Mouse (Mus musculus) CH12.LX (cell line): ENCODE measurements around the gene Vps37b. TPM values are rescaled to one million over a fixed set of nuclear protein-coding genes. Genes with fewer than 3 reads are reported as not detected.

Experiments
- DNase-seq: peaks from one replicate; pipeline ENCODE4 v3.0.0-alpha.2; 2013; ENCODE audit errors: extremely low read depth
- H3K27ac ChIP-seq: 2 replicates; pipeline ENCODE4 v1.5.1; 2012; ENCODE audit warnings: low read depth, mild to moderate bottlenecking, control low read depth, moderate library complexity; ENCODE audit not compliant: insufficient read depth
- H3K27me3 ChIP-seq: replicated peaks from 2 replicates; pipeline ENCODE3; 2012; ENCODE audit warnings: inconsistent platforms
- H3K36me3 ChIP-seq, 2 experiments: replicated peaks in 1 of 2; 2 replicates each; pipeline versions ENCODE3 to v1.6.1; 2012; ENCODE audit warnings: inconsistent platforms in 1 of 2, low read length in 1 of 2, mild to moderate bottlenecking in 1 of 2, mixed read lengths in 1 of 2, moderate library complexity in 1 of 2; ENCODE audit not compliant: control insufficient read depth in 1 of 2, insufficient read depth in 1 of 2
- H3K4me1 ChIP-seq, 2 experiments: 2 replicates each; pipeline ENCODE4 v1.6.1; 2012; ENCODE audit warnings: inconsistent platforms in 1 of 2, moderate library complexity in 1 of 2; ENCODE audit not compliant: insufficient read depth in 2 of 2, control insufficient read depth in 1 of 2
- H3K4me2 ChIP-seq: 2 replicates; pipeline ENCODE4 v1.6.1; 2012; ENCODE audit warnings: low read depth, mild to moderate bottlenecking, control low read depth; ENCODE audit not compliant: poor library complexity, insufficient read depth, severe bottlenecking
- H3K4me3 ChIP-seq, 3 experiments: fragments of 150-350 bp in 1 of 3; sonication (generic) in 1 of 3; replicated peaks in 1 of 3; 2 replicates each; pipeline versions ENCODE3 to v1.5.1; 2011 to 2012; ENCODE audit warnings: low read depth in 2 of 3, low read length in 2 of 3, mild to moderate bottlenecking in 2 of 3, moderate library complexity in 2 of 3, control low read depth in 1 of 3, improper control_type of control experiment in 1 of 3, inconsistent platforms in 1 of 3, mixed read lengths in 1 of 3; ENCODE audit not compliant: poor library complexity in 1 of 3
- H3K79me2 ChIP-seq: replicated peaks from 2 replicates; pipeline ENCODE4 v1.6.1; 2012; ENCODE audit warnings: mild to moderate bottlenecking, moderate library complexity; ENCODE audit not compliant: control insufficient read depth, poor library complexity, insufficient read depth, severe bottlenecking; ENCODE audit errors: extremely low read depth
- H3K9ac ChIP-seq: 2 replicates; pipeline ENCODE4 v1.6.1; 2012; ENCODE audit warnings: low read depth, mild to moderate bottlenecking, control low read depth, moderate library complexity; ENCODE audit not compliant: insufficient read depth
- H3K9me3 ChIP-seq: replicated peaks from 2 replicates; pipeline ENCODE3; 2012; ENCODE audit warnings: low read length, inconsistent platforms, mixed read lengths
- BHLHE40 ChIP-seq: IDR thresholded peaks from 2 replicates; pipeline ENCODE4 v1.6.1; 2011; ENCODE audit warnings: mild to moderate bottlenecking, low read depth, low read length, improper control_type of control experiment
- CHD1 ChIP-seq: IDR thresholded peaks from 2 replicates; pipeline ENCODE4 v1.6.1; 2012; ENCODE audit warnings: low read depth, low read length, improper control_type of control experiment, inconsistent platforms
- CTCF ChIP-seq, 2 experiments: IDR thresholded peaks in 1 of 2; conservative IDR thresholded peaks in 1 of 2; 2 replicates each; pipeline ENCODE4 v1.5.1; 2011 to 2012; ENCODE audit warnings: low read depth in 2 of 2, low read length in 2 of 2, improper control_type of control experiment in 1 of 2, inconsistent platforms in 1 of 2, mild to moderate bottlenecking in 1 of 2, moderate library complexity in 1 of 2
- ELF1 ChIP-seq: IDR thresholded peaks from 2 replicates; pipeline ENCODE4 v1.6.1; 2014; ENCODE audit warnings: low read depth, mild to moderate bottlenecking, inconsistent platforms, low read length, improper control_type of control experiment
- EP300 ChIP-seq: IDR thresholded peaks from 2 replicates; pipeline ENCODE4 v1.6.1; 2011; ENCODE audit warnings: low read length, improper control_type of control experiment
- HCFC1 ChIP-seq: IDR thresholded peaks from 2 replicates; pipeline ENCODE4 v1.6.1; 2012; ENCODE audit warnings: low read depth, mild to moderate bottlenecking, inconsistent platforms, low read length, improper control_type of control experiment
- IRF4 ChIP-seq: IDR thresholded peaks from 2 replicates; pipeline ENCODE4 v1.6.1; 2014; ENCODE audit warnings: low read depth, mild to moderate bottlenecking, inconsistent platforms, low read length, improper control_type of control experiment
- JUN ChIP-seq: IDR thresholded peaks from 2 replicates; pipeline ENCODE4 v1.6.1; 2011; ENCODE audit warnings: low read depth, mild to moderate bottlenecking, low read length, improper control_type of control experiment, moderate library complexity; ENCODE audit not compliant: insufficient read depth
- KAT2A ChIP-seq: IDR thresholded peaks from 2 replicates; pipeline ENCODE4 v1.6.1; 2012; ENCODE audit warnings: low read length, improper control_type of control experiment, inconsistent platforms; ENCODE audit not compliant: insufficient replicate concordance
- MAFK ChIP-seq: IDR thresholded peaks from 2 replicates; pipeline ENCODE4 v1.6.1; 2011; ENCODE audit warnings: low read length, improper control_type of control experiment; ENCODE audit not compliant: insufficient replicate concordance
- MAX ChIP-seq: IDR thresholded peaks from 2 replicates; pipeline ENCODE4 v1.6.1; 2011; ENCODE audit warnings: low read length, improper control_type of control experiment
- NELFE ChIP-seq: IDR thresholded peaks from 2 replicates; pipeline ENCODE4 v1.6.1; 2011; ENCODE audit warnings: low read depth, low read length, improper control_type of control experiment
- NRF1 ChIP-seq: IDR thresholded peaks from 2 replicates; pipeline ENCODE4 v1.6.1; 2014; ENCODE audit warnings: low read depth, mild to moderate bottlenecking, inconsistent platforms, low read length, improper control_type of control experiment, moderate library complexity
- POLR2A ChIP-seq: IDR thresholded peaks from 2 replicates; pipeline ENCODE4 v1.6.1; 2011; ENCODE audit warnings: low read depth, mild to moderate bottlenecking, improper control_type of control experiment, low read length
- POLR2AphosphoS2 ChIP-seq: IDR thresholded peaks from 2 replicates; pipeline ENCODE4 v1.6.1; 2011; ENCODE audit warnings: low read depth, low read length, improper control_type of control experiment
- RAD21 ChIP-seq: IDR thresholded peaks from 2 replicates; pipeline ENCODE4 v1.6.1; 2011; ENCODE audit warnings: low read depth, mild to moderate bottlenecking, low read length, improper control_type of control experiment, moderate library complexity
- RCOR1 ChIP-seq: conservative IDR thresholded peaks from 2 replicates; pipeline ENCODE4 v1.6.1; 2012; ENCODE audit warnings: low read depth, mild to moderate bottlenecking, inconsistent platforms, low read length, improper control_type of control experiment
- SIN3A ChIP-seq: IDR thresholded peaks from 2 replicates; pipeline ENCODE4 v1.6.1; 2012; ENCODE audit warnings: low read length, improper control_type of control experiment, inconsistent platforms
- SMC3 ChIP-seq: IDR thresholded peaks from 2 replicates; pipeline ENCODE4 v1.6.1; 2011; ENCODE audit warnings: low read depth, low read length, improper control_type of control experiment
- TBP ChIP-seq: conservative IDR thresholded peaks from 2 replicates; pipeline ENCODE4 v1.6.1; 2011; ENCODE audit warnings: low read depth, low read length, improper control_type of control experiment
- UBTF ChIP-seq: IDR thresholded peaks from 2 replicates; pipeline ENCODE4 v1.6.1; 2012; ENCODE audit warnings: low read depth, mild to moderate bottlenecking, inconsistent platforms, low read length, improper control_type of control experiment, moderate library complexity
- USF1 ChIP-seq: IDR thresholded peaks from 2 replicates; pipeline ENCODE4 v1.6.1; 2014; ENCODE audit warnings: low read depth, mild to moderate bottlenecking, inconsistent platforms, low read length, improper control_type of control experiment
- ZC3H11A ChIP-seq: IDR thresholded peaks from 2 replicates; pipeline ENCODE4 v1.6.1; 2012; ENCODE audit warnings: low read depth, mild to moderate bottlenecking, inconsistent platforms, low read length, improper control_type of control experiment
- ZKSCAN1 ChIP-seq: IDR thresholded peaks from 2 replicates; pipeline ENCODE4 v1.6.1; 2012; ENCODE audit warnings: low read depth, inconsistent platforms, low read length, improper control_type of control experiment, borderline replicate concordance
- ZNF384 ChIP-seq: IDR thresholded peaks from 2 replicates; pipeline ENCODE4 v1.6.1; 2012; ENCODE audit warnings: low read depth, low read length, improper control_type of control experiment, inconsistent platforms
- dilution Hi-C: fragments of 300-500 bp; cut with MboI; formaldehyde crosslinking; loops from 2 replicates; pipeline ENCODE4 v1.14.3; 2020; ENCODE audit warnings: low sequenced_read_pairs; ENCODE audit not compliant: extremely low pct_unique_long_range_greater_than_20kb, extremely low pct_ligation_motif_present
- in situ Hi-C: fragments of 300-500 bp; cut with MboI; formaldehyde crosslinking; loops from 3 replicates; pipeline ENCODE4 v1.14.3; 2019; ENCODE audit warnings: low sequenced_read_pairs, low pct_ligation_motif_present, low pct_unique_long_range_greater_than_20kb, mixed read lengths
- polyA plus RNA-seq: library from polyadenylated mRNA; unstranded; fragments of >175 nt; gene quantifications from 2 replicates; pipeline ENCODE4 v1.2.1, GENCODE M21; 2012; ENCODE audit warnings: low read depth; ENCODE audit not compliant: insufficient read length
- total RNA-seq, 2 experiments: library from RNA; depleted of rRNA; stranded (reverse); fragments of 300-350 nt in 1 of 2; fragments of >200 nt in 1 of 2; gene quantifications; 2 replicates each; pipeline ENCODE4 v1.2.3; 2012 to 2014

Gene Vps37b
- total and polyA plus RNA-seq, 3 experiments = 8.7 to 23.5 (median 10.2) TPM

DNA sequence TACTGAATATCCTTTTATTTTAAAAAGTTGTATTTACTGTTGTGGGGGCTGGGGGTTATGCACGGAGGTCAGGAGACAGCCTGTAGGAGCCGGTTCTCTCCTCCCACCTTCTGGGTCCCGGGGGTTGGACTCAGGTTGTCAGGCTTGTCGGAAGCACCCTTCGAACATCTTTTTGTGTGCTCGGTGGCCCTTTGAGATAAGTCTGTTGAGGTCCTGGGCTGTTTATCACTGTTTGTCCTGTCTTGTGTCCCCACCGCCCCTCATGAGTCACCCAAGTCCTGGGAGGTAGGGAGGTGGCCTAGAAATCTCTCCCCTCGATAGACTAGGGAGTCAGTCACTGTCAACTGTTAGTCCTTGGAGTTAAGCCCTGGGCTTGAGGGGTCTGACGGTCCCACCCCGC lies 33.7 kb downstream of the Vps37b start:
- dilution Hi-C loops (no loop called here), in situ Hi-C loops (loop anchor here (10.0 kb wide), 1 partner anchor 184 kb away; no protein-coding TSS in a partner anchor)

DNA sequence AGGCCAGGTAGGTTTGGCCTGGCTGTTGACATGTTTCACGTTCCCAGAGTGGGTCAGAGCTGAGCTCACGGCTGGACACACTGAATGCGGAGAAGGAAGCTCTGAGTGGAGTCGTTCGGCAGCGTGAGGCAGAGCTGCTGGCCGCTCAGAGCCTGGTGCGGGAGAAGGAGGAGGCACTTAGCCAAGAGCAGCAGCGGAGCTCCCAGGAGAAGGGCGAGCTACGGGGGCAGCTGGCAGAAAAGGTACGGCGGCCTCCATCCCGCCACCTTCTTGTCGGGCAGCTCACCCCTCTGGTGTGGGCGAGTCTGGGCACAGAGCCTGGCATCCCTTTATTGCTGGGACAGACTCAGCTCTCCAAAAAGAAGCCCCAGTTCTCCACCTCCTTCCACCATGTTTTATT lies 34.3 kb downstream of the Vps37b start:
- H3K9ac ChIP-seq = no peak overlapping the region
- dilution Hi-C loops (no loop called here), in situ Hi-C loops (loop anchor here (10.0 kb wide), 1 partner anchor 183 kb away; no protein-coding TSS in a partner anchor)
- no peak overlapping the region for H3K4me2 ChIP-seq
- peaks cover 82 to 94% of the 10 kb centered on the region in 2 experiments for H3K36me3 ChIP-seq
- H3K4me3 ChIP-seq = no peak overlapping the region
- H3K79me2 ChIP-seq = no peaks in the 10 kb centered on the region
- H3K9me3 ChIP-seq = no peaks in the 10 kb centered on the region
- no peak for DNase-seq
- no peak for TF ChIP-seq POLR2A
- TF ChIP-seq MAX = no peak
- TF ChIP-seq JUN = no peak
- no peak for TF ChIP-seq CHD1
- no peak for TF ChIP-seq KAT2A
- no peak for TF ChIP-seq SIN3A
- TF ChIP-seq RCOR1 = no peak
- no peak for TF ChIP-seq EP300
- TF ChIP-seq BHLHE40 = no peak
- TF ChIP-seq NELFE = no peak
- TF ChIP-seq POLR2AphosphoS2 = no peak
- no peak for TF ChIP-seq CTCF (conservative IDR thresholded peaks at IDR 0.05 in 1 of 2, IDR thresholded peaks at IDR 0.05 in 1 of 2; ENCODE audit: low read depth in 2 of 2, low read length in 2 of 2)
- no peak for TF ChIP-seq NRF1
- no peak for TF ChIP-seq IRF4
- TF ChIP-seq TBP = no peak
- TF ChIP-seq RAD21 = no peak
- TF ChIP-seq UBTF = no peak
- no peak for TF ChIP-seq ZC3H11A
- no peaks in the 10 kb centered on the region for H3K27me3 ChIP-seq
- no peak overlapping the region for H3K27ac ChIP-seq
- peaks cover 7 to 23% of the 10 kb centered on the region in 2 experiments; a peak in 3 of 4 replicates for H3K4me1 ChIP-seq

More for the DNA sequence above, 33.7 kb downstream of the Vps37b start:
- no peaks in the 10 kb centered on the region for H3K9me3 ChIP-seq
- H3K9ac ChIP-seq = no peak overlapping the region
- H3K4me2 ChIP-seq = no peak overlapping the region
- no peak overlapping the region for H3K4me3 ChIP-seq
- DNase-seq = no peak
- H3K36me3 ChIP-seq = peaks cover 86 to 97% of the 10 kb centered on the region in 2 experiments
- no peaks in the 10 kb centered on the region for H3K27me3 ChIP-seq
- H3K79me2 ChIP-seq = no peaks in the 10 kb centered on the region
- H3K27ac ChIP-seq = no peak overlapping the region
- H3K4me1 ChIP-seq = peaks cover 7 to 29% of the 10 kb centered on the region in 2 experiments; a peak in 3 of 4 replicates
- TF ChIP-seq MAFK (no peak), ZKSCAN1 (no peak), MAX (no peak), USF1 (no peak), ELF1 (no peak), JUN (no peak), SMC3 (no peak), HCFC1 (no peak), ZNF384 (no peak), POLR2A (no peak), POLR2AphosphoS2 (no peak)
